Mouse (Mus musculus) neural tube, embryonic 15.5 days (tissue): ENCODE measurements around the gene Acr. TPM values are rescaled to one million over a fixed set of nuclear protein-coding genes. Genes with fewer than 3 reads are reported as not detected.

ENCODE experiments used
- ATAC-seq: fragments of 200-750 bp; cut with Nextera tagmentation; 2 replicates; pipeline ENCODE4 v1.8.0; 2017; ENCODE audit warnings: mild to moderate bottlenecking, moderate TSS enrichment, moderate library complexity; ENCODE audit not compliant: low FRiP score
- H3K27ac ChIP-seq: fragments of 300-500 bp; sonication (generic); replicated peaks from 2 replicates; pipeline ENCODE4 v1.5.1; 2015; ENCODE audit warnings: mild to moderate bottlenecking, inconsistent platforms
- H3K27me3 ChIP-seq: fragments of 300-500 bp; sonication (generic); replicated peaks from 2 replicates; pipeline ENCODE4 v1.6.1; 2015; ENCODE audit warnings: inconsistent platforms
- H3K36me3 ChIP-seq: fragments of 300-500 bp; sonication (generic); 2 replicates; pipeline ENCODE4 v1.6.1; 2015; ENCODE audit warnings: inconsistent platforms
- H3K4me1 ChIP-seq: fragments of 300-500 bp; sonication (generic); 2 replicates; pipeline ENCODE4 v1.6.1; 2015; ENCODE audit warnings: inconsistent platforms
- H3K4me2 ChIP-seq: fragments of 300-500 bp; sonication (generic); 2 replicates; pipeline ENCODE4 v1.6.1; 2015; ENCODE audit warnings: inconsistent platforms, mild to moderate bottlenecking, moderate library complexity
- H3K4me3 ChIP-seq: fragments of 300-500 bp; sonication (generic); replicated peaks from 2 replicates; pipeline ENCODE4 v1.5.1; 2015; ENCODE audit warnings: mild to moderate bottlenecking, inconsistent platforms
- H3K9ac ChIP-seq: fragments of 300-500 bp; sonication (generic); replicated peaks from 2 replicates; pipeline ENCODE4 v1.6.1; 2015; ENCODE audit warnings: mild to moderate bottlenecking, inconsistent platforms
- H3K9me3 ChIP-seq: fragments of 300-500 bp; sonication (generic); replicated peaks from 2 replicates; pipeline ENCODE4 v1.6.1; 2016; ENCODE audit warnings: inconsistent platforms
- WGBS: fragments of 180-500 bp; shearing (Covaris S2); methylation state at CpG from one replicate; pipeline ENCODE4 v1.1.7; 2015; ENCODE audit warnings: mixed read lengths; 5-methylcytosine and 5-hydroxymethylcytosine counted together
- polyA plus RNA-seq: library from polyadenylated mRNA; unstranded; fragments of >200 nt; fragmentation: Nextera tagmentation; extraction: Ambion mirVana; gene quantifications from 2 replicates; pipeline ENCODE4 v1.2.1, GENCODE M21; 2015

The Acr gene
- polyA plus RNA-seq, 1 experiment from 2014 or later = 0.95 TPM

GRCm38 (mm10) chr15:89548837-89549236 lies 19.3 kb upstream of the Acr start:
- WGBS = 23% methylated on average over 11 of the region's 11 CpGs
- Histone ChIP-seq H3K9ac (no peak overlapping the region), H3K4me1 (peaks cover 19% of the 10 kb centered on the region), H3K27me3 (0 out of 2 replicates have a peak, but pooled peaks cover 8% of the 10 kb centered on the region), H3K9me3 (no peaks in the 10 kb centered on the region), H3K4me2 (peak overlapping the region; percentile 50), H3K4me3 (no peak overlapping the region), H3K27ac (0 out of 2 replicates have a peak overlapping the region, but pooled peaks have one; percentile 28), H3K36me3 (peaks cover 35% of the 10 kb centered on the region)
- ATAC-seq = peak; percentile 63

GRCm38 (mm10) chr15:89550506-89550905 lies 17.6 kb upstream of the Acr start:
- no peak overlapping the region for H3K4me3 ChIP-seq
- peaks cover 25% of the 10 kb centered on the region for H3K36me3 ChIP-seq
- H3K27ac ChIP-seq = no peak overlapping the region
- WGBS = 96% methylated on average over 8 of the region's 8 CpGs
- H3K4me2 ChIP-seq = no peak overlapping the region
- ATAC-seq = no peak
- H3K27me3 ChIP-seq = 0 out of 2 replicates have a peak, but pooled peaks cover 16% of the 10 kb centered on the region
- no peak overlapping the region for H3K9ac ChIP-seq
- peaks cover 19% of the 10 kb centered on the region for H3K4me1 ChIP-seq
- H3K9me3 ChIP-seq = no peaks in the 10 kb centered on the region

- no peaks in the 10 kb centered on the region for H3K9me3 ChIP-seq
Measured at GRCm38 (mm10) chr15:89551733-89552132, 16.4 kb upstream of the Acr start.

GRCm38 (mm10) chr15:89555591-89555990 lies 12.5 kb upstream of the Acr start:
- no peak overlapping the region for H3K9ac ChIP-seq
- peaks cover 10% of the 10 kb centered on the region; the same call in 1 of the 2 replicates for H3K36me3 ChIP-seq
- no peak overlapping the region for H3K4me2 ChIP-seq
- H3K4me1 ChIP-seq = peaks cover 26% of the 10 kb centered on the region
- peaks cover 41% of the 10 kb centered on the region for H3K27me3 ChIP-seq
- no peak overlapping the region for H3K4me3 ChIP-seq
- no peaks in the 10 kb centered on the region for H3K9me3 ChIP-seq
- 82% methylated on average over 6 of the region's 6 CpGs for WGBS
- H3K27ac ChIP-seq = no peak overlapping the region
- no peak for ATAC-seq

More at GRCm38 (mm10) chr15:89551733-89552132, 16.4 kb upstream of the Acr start:
- Histone ChIP-seq H3K9ac (no peak overlapping the region), H3K4me2 (no peak overlapping the region), H3K27ac (no peak overlapping the region), H3K36me3 (peaks cover 25% of the 10 kb centered on the region), H3K27me3 (peaks cover 24% of the 10 kb centered on the region), H3K4me3 (no peak overlapping the region), H3K4me1 (peaks cover 27% of the 10 kb centered on the region)
- WGBS = 94% methylated on average over 1 of the region's 1 CpGs
- no peak for ATAC-seq

- Histone ChIP-seq H3K4me3 (no peak overlapping the region), H3K4me1 (peaks cover 26% of the 10 kb centered on the region), H3K9me3 (no peaks in the 10 kb centered on the region), H3K36me3 (0 out of 2 replicates have a peak, but pooled peaks cover 7% of the 10 kb centered on the region), H3K27me3 (peaks cover 41% of the 10 kb centered on the region), H3K9ac (no peak overlapping the region; the same call in 1 of the 2 replicates), H3K4me2 (peak overlapping the region; percentile 35), H3K27ac (no peak overlapping the region)
- WGBS = 32% methylated on average over 23 of the region's 23 CpGs
- peak; percentile 58; the same call in 1 of the 2 replicates for ATAC-seq
Measured at GRCm38 (mm10) chr15:89556401-89557178, 11.5 kb upstream of the Acr start.

- ATAC-seq = no peak
- Histone ChIP-seq H3K27ac (no peak overlapping the region), H3K4me2 (peak overlapping the region; percentile 35), H3K9ac (no peak overlapping the region), H3K27me3 (peaks cover 41% of the 10 kb centered on the region), H3K9me3 (no peaks in the 10 kb centered on the region), H3K4me3 (no peak overlapping the region), H3K36me3 (no peaks in the 10 kb centered on the region), H3K4me1 (peaks cover 26% of the 10 kb centered on the region)
- 14% methylated on average over 36 of the region's 40 CpGs for WGBS
Measured at GRCm38 (mm10) chr15:89557179-89557995, 10.7 kb upstream of the Acr start.

GRCm38 (mm10) chr15:89557996-89558390 lies 10.1 kb upstream of the Acr start:
- Histone ChIP-seq H3K27ac (no peak overlapping the region), H3K4me1 (peaks cover 26% of the 10 kb centered on the region), H3K36me3 (no peaks in the 10 kb centered on the region), H3K9me3 (no peaks in the 10 kb centered on the region), H3K4me3 (no peak overlapping the region), H3K27me3 (peaks cover 41% of the 10 kb centered on the region), H3K9ac (no peak overlapping the region), H3K4me2 (peak overlapping the region; percentile 35)
- ATAC-seq = no peak
- 8% methylated on average over 33 of the region's 34 CpGs for WGBS

GRCm38 (mm10) chr15:89559202-89559731 lies 8.9 kb upstream of the Acr start:
- H3K36me3 ChIP-seq = no peaks in the 10 kb centered on the region
- H3K9me3 ChIP-seq = no peaks in the 10 kb centered on the region
- H3K4me2 ChIP-seq = no peak overlapping the region
- H3K9ac ChIP-seq = no peak overlapping the region
- WGBS = 47% methylated on average over 10 of the region's 10 CpGs
- no peak overlapping the region for H3K27ac ChIP-seq
- peaks cover 41% of the 10 kb centered on the region for H3K27me3 ChIP-seq
- H3K4me1 ChIP-seq = peaks cover 26% of the 10 kb centered on the region
- no peak overlapping the region for H3K4me3 ChIP-seq
- no peak for ATAC-seq

- 0 out of 2 replicates have a peak, but pooled peaks cover 3% of the 10 kb centered on the region for H3K36me3 ChIP-seq
- H3K9ac ChIP-seq = no peak overlapping the region
- no peak overlapping the region for H3K27ac ChIP-seq
- no peaks in the 10 kb centered on the region for H3K4me1 ChIP-seq
- H3K9me3 ChIP-seq = no peaks in the 10 kb centered on the region
- WGBS = 80% methylated on average over 8 of the region's 8 CpGs
- H3K4me2 ChIP-seq = no peak overlapping the region
- no peak overlapping the region for H3K4me3 ChIP-seq
- no peaks in the 10 kb centered on the region for H3K27me3 ChIP-seq
- no peak for ATAC-seq
Measured at GRCm38 (mm10) chr15:89572147-89572546, 4.0 kb downstream of the Acr start.

GRCm38 (mm10) chr15:89582494-89582893 lies 14.4 kb downstream of the Acr start:
- H3K36me3 ChIP-seq = peaks cover 35% of the 10 kb centered on the region
- no peaks in the 10 kb centered on the region for H3K9me3 ChIP-seq
- no peak overlapping the region for H3K9ac ChIP-seq
- no peak overlapping the region for H3K4me2 ChIP-seq
- H3K4me3 ChIP-seq = no peak overlapping the region
- no peaks in the 10 kb centered on the region for H3K4me1 ChIP-seq
- 93% methylated on average over 7 of the region's 7 CpGs for WGBS
- H3K27me3 ChIP-seq = no peaks in the 10 kb centered on the region
- no peak for ATAC-seq
- H3K27ac ChIP-seq = no peak overlapping the region

- no peak overlapping the region for H3K4me3 ChIP-seq
- H3K27me3 ChIP-seq = no peaks in the 10 kb centered on the region
- no peak for ATAC-seq
- WGBS = 87% methylated on average over 5 of the region's 5 CpGs
- peaks cover 10% of the 10 kb centered on the region for H3K4me1 ChIP-seq
- no peaks in the 10 kb centered on the region for H3K9me3 ChIP-seq
- no peak overlapping the region for H3K27ac ChIP-seq
- peaks cover 40% of the 10 kb centered on the region for H3K36me3 ChIP-seq
- H3K9ac ChIP-seq = no peak overlapping the region
- no peak overlapping the region for H3K4me2 ChIP-seq
Measured at GRCm38 (mm10) chr15:89585101-89585500, 17.0 kb downstream of the Acr start.
